9 mouse cellular contexts compared by ENCODE assay signal in the genomic region with DNA sequence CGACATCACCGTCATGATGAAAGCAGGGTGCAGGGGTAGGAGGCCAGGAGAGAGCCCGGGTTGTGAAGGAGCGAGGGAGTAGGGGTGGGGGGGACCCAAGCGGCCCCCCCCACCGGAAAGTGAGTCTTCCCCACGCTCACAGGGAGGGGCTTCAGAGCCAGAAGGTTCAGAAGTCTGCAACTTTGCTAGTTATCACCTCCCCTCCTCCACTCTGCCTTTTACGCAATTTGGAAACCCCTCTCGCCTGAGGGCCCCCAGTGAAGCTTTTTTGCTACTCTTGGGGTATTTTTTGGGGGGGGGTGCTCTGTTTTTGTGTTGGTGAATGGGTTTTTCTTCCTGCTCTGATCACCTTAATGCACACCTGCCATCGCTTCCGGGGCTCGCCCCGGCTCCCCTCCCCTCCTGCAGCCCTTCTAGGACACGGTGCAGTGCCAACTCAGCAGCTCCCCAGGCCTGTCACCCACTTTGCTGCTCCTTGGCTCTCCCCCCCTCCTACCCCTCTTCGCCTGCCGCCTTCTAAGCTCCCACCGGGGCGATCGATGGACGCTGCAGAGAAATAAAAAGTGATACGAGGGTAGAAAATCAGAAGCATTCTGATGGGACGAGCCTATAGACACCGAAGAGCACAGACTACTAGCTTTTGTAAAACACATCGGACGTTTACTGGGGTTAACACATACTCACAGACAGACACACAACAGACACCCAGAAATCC. TPM values are rescaled to one million over a fixed set of nuclear protein-coding genes. Genes with fewer than 3 reads are reported as not detected.
DNase-seq lines count a peak whose midpoint lies in the region; ATAC-seq lines count a peak whose summit lies in the region.
"Had no signal": no experiment of that assay in that cellular context is flagged by ENCODE, and none has a peak within 500 bp of the region (broad histone marks: within the 10 kb centered on the region; RNA-seq: fewer than 3 reads in every experiment).

No protein-coding gene starts in this region.

- no peak overlapping the region for H3K9ac ChIP-seq in intestine, embryonic 15.5 days
- H3K9ac ChIP-seq in neural tube, embryonic 14.5 days (replicated peaks; ENCODE audit: low read depth, low read length), result peak overlapping the region; percentile 52; the same call in 1 of the 2 replicates

- H3K4me3 ChIP-seq in intestine, embryonic 15.5 days (replicated peaks), result peak overlapping the region; percentile 45
- H3K4me3 ChIP-seq in neural tube, embryonic 14.5 days (ENCODE audit: low read depth, low read length), result peak overlapping the region; percentile 57
- H3K4me3 ChIP-seq: myocyte had no signal

- peak; percentile 77 for DNase-seq in cerebellum, adult 11-12 months
- no peak for DNase-seq in cerebellum, postnatal 4 days (ENCODE audit: low spot score in 2 of 2)
- peak; percentile 14 for DNase-seq in retina, postnatal 1 day
- no peak for DNase-seq in retina, embryonic 14.5 days (ENCODE audit: low spot score)
- no peak for DNase-seq in thymus, postnatal 10 days (ENCODE audit: low spot score in 2 of 2)
- DNase-seq in frontal cortex, postnatal 10 days (ENCODE audit: low spot score in 2 of 2), result no peak

- no peak for ATAC-seq in intestine, embryonic 15.5 days
- ATAC-seq in neural tube, embryonic 14.5 days (ENCODE audit: low read depth), result no peak

- no peaks in the 10 kb centered on the region for H3K36me3 ChIP-seq in intestine, embryonic 15.5 days
- H3K36me3 ChIP-seq in neural tube, embryonic 14.5 days (ENCODE audit: control insufficient read depth, insufficient read depth, low read length), result no peaks in the 10 kb centered on the region

- peaks cover 60% of the 10 kb centered on the region for H3K27me3 ChIP-seq in intestine, embryonic 15.5 days (replicated peaks)
- H3K27me3 ChIP-seq in neural tube, embryonic 14.5 days (ENCODE audit: control insufficient read depth, insufficient read depth, low read length), result peaks cover 17% of the 10 kb centered on the region

- WGBS in intestine, embryonic 15.5 days, result under 1% methylated on average over 25 of the region's 25 CpGs
- WGBS in neural tube, embryonic 14.5 days, result under 1% methylated on average over 25 of the region's 25 CpGs

- H3K4me1 ChIP-seq in intestine, embryonic 15.5 days (replicated peaks), result peaks cover 28% of the 10 kb centered on the region
- peaks cover 15% of the 10 kb centered on the region for H3K4me1 ChIP-seq in neural tube, embryonic 14.5 days (ENCODE audit: control insufficient read depth, insufficient read depth, low read length)

- peak overlapping the region; percentile 97 for H3K4me2 ChIP-seq in intestine, embryonic 15.5 days (replicated peaks)
- H3K4me2 ChIP-seq in neural tube, embryonic 14.5 days (ENCODE audit: low read depth, low read length), result peak overlapping the region; percentile 99

- no peaks in the 10 kb centered on the region for H3K9me3 ChIP-seq in intestine, embryonic 15.5 days
- H3K9me3 ChIP-seq in neural tube, embryonic 14.5 days (ENCODE audit: control insufficient read depth, low read length), result no peaks in the 10 kb centered on the region

- H3K27ac ChIP-seq in intestine, embryonic 15.5 days, result no peak overlapping the region
- H3K27ac ChIP-seq in neural tube, embryonic 14.5 days (ENCODE audit: low read depth, low read length), result no peak overlapping the region

RNA-seq across cellular contexts. Expression of a gene that starts 2.7 kb away (rescaled TPM):
- 0.38 and 0.43 TPM in 2 replicates for polyA plus RNA-seq in intestine, embryonic 15.5 days (2015; fragmentation: Nextera tagmentation; extraction: Ambion mirVana)
- 3.1 and 3.4 TPM in 2 replicates for polyA plus RNA-seq in neural tube, embryonic 14.5 days (2014; fragmentation: Nextera tagmentation; extraction: Ambion mirVana)
- polyA plus RNA-seq: myocyte had no signal

Comparison
In these comparisons a context has a peak if more than half of its experiments do, and no peak if none do; other contexts are left out.
1. DNase-seq: peak in cerebellum, adult 11-12 months (single experiment) and retina, postnatal 1 day (single experiment); none in cerebellum, postnatal 4 days (0 of 2), retina, embryonic 14.5 days (single experiment), thymus, postnatal 10 days (0 of 2) and frontal cortex, postnatal 10 days (0 of 2).